ENCODE assay signal across 17 mouse cellular contexts in the genomic region with DNA sequence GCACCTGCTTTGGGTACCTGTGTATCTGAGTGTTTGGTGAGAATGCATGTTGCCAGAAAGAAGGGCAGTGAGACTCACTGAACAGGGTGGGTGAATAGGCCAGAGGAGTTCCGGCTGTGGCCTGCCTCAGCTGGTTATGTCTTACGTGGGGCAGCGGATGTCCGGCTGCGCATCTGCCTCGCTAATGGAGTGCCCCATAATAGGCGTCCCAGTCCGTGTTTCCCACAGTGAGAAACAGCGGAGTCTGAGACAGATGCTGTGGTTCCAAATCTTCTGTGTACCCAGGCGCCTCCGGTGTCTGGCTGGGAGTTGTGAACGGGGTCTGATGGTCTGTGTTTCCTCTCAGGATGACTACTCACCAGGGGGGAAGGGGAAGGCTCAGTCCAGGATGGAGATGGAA.
"Had no signal": no experiment of that assay in that cellular context is flagged by ENCODE, and none has a peak within 500 bp of the region (broad histone marks: within the 10 kb centered on the region; RNA-seq: fewer than 3 reads in every experiment).

No protein-coding gene starts in this region.

- H3K9me3 ChIP-seq: megakaryocyte, embryonic 14.5 days; midbrain, embryonic 13.5 days; midbrain, embryonic 15.5 days; neural tube, embryonic 12.5 days; stomach, embryonic 15.5 days had no signal

- H3K27ac ChIP-seq: macrophage; midbrain, embryonic 13.5 days; midbrain, embryonic 15.5 days; neural tube, embryonic 12.5 days; stomach, embryonic 15.5 days; stomach, postnatal 0 days had no signal

- DNase-seq: lung, adult 18-20 months; lung, embryonic 14.5 days; lung, postnatal 14 days; lung, postnatal 36 days; right cerebral cortex, adult 18-20 months; right cerebral cortex, postnatal 25 days; right cerebral cortex, postnatal 4 days; thymus, adult 2 months; thymus, postnatal 25 days; thymus, postnatal 4 days had no signal

- H3K9ac ChIP-seq: lung, embryonic 14.5 days; midbrain, embryonic 13.5 days; midbrain, embryonic 15.5 days; neural tube, embryonic 12.5 days; stomach, embryonic 15.5 days had no signal

- H3K36me3 ChIP-seq: midbrain, embryonic 13.5 days; midbrain, embryonic 15.5 days; neural tube, embryonic 12.5 days; stomach, embryonic 15.5 days had no signal

- H3K27me3 ChIP-seq: midbrain, embryonic 13.5 days; midbrain, embryonic 15.5 days; neural tube, embryonic 12.5 days; stomach, embryonic 15.5 days had no signal

- H3K4me3 ChIP-seq: megakaryocyte, embryonic 14.5 days; midbrain, embryonic 13.5 days; midbrain, embryonic 15.5 days; neural tube, embryonic 12.5 days; stomach, embryonic 15.5 days had no signal
